ENCODE assay signal across 23 mouse cellular contexts in the genomic region with DNA sequence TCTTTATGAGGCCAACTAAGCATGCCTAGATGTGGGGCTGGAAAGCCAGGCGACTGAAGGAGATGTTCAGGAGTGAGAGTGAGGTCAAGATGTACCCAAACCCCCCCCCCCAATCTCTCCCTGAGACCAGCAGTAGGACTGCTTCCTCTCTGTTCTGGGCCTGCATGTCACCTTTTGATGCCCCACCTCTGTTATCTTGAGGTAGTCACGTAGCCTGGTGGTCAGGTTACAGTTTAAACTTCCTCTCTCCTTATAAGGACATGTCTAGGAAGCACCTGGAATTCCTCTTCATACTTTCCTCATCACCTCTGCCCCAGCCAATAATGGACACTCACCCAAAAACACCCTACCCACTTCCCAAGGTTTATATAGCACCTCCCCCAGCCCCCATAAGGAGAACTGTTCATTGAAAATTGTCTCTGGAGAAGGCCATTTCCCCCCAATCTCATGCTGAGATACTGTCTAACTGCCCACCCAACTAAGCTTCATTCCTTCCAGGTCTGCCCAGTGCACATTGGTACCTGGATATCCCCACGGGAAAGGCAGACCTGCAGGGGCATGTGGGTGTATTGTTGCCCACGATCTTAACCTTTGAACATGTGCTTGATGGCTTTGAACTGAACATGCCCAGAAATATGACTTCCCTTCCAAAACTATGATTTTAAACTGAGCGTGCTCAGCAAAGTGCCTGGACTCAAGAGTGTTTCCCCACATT. TPM values are rescaled to one million over a fixed set of nuclear protein-coding genes. Genes with fewer than 3 reads are reported as not detected.
"Had no signal": no experiment of that assay in that cellular context is flagged by ENCODE, and none has a peak within 500 bp of the region (broad histone marks: within the 10 kb centered on the region; RNA-seq: fewer than 3 reads in every experiment).

No protein-coding gene starts in this region.

- H3K9me3 ChIP-seq: liver, embryonic 12.5 days; midbrain, embryonic 12.5 days; neural tube, embryonic 12.5 days had no signal

- ATAC-seq: liver, embryonic 12.5 days; lung, postnatal 0 days; midbrain, embryonic 16.5 days had no signal

- DNase-seq: lung, adult 18-20 months; lung, embryonic 14.5 days; lung, postnatal 4 days; midbrain, embryonic 14.5 days; right cerebral cortex, postnatal 14 days; thymus, adult 2 months; thymus, postnatal 25 days; thymus, postnatal 4 days had no signal

- H3K27me3 ChIP-seq: liver, embryonic 12.5 days; midbrain, embryonic 12.5 days; neural tube, embryonic 12.5 days had no signal

- H3K4me1 ChIP-seq: liver, embryonic 12.5 days; neural tube, embryonic 12.5 days had no signal

- H3K27ac ChIP-seq: liver, embryonic 12.5 days; liver, embryonic 14.5 days; midbrain, embryonic 12.5 days; neural tube, embryonic 12.5 days had no signal

- H3K9ac ChIP-seq: liver, embryonic 12.5 days; liver, embryonic 14.5 days; lung, embryonic 14.5 days; midbrain, embryonic 12.5 days; neural tube, embryonic 12.5 days had no signal

- H3K36me3 ChIP-seq: liver, embryonic 12.5 days; midbrain, embryonic 12.5 days; neural tube, embryonic 12.5 days had no signal

- H3K4me3 ChIP-seq: liver, embryonic 12.5 days; midbrain, embryonic 12.5 days; myocyte; neural tube, embryonic 12.5 days had no signal

- H3K4me2 ChIP-seq: liver, embryonic 12.5 days; lung, embryonic 14.5 days; midbrain, embryonic 12.5 days; neural tube, embryonic 12.5 days had no signal

RNA-seq across cellular contexts. Expression of a gene that starts 17.1 kb away (rescaled TPM):
- total RNA-seq: megakaryocyte, adult 5-6 weeks; megakaryocyte-erythroid progenitor cell, adult 5-6 weeks; neutrophil, adult 5-6 weeks had no signal
- polyA plus RNA-seq: liver, embryonic 12.5 days; liver, embryonic 14.5 days; liver, embryonic 16.5 days; lung, postnatal 0 days; midbrain, embryonic 12.5 days; midbrain, embryonic 14.5 days; midbrain, embryonic 16.5 days; myocyte; neural tube, embryonic 14.5 days; spleen, adult 2 months; testis, adult 2 months; thymus, adult 2 months; urinary bladder, adult 2 months had no signal
